Mouse (Mus musculus): Measurements from ENCODE around the gene Pomgnt2. TPM values are rescaled to one million over a fixed set of nuclear protein-coding genes. Genes with fewer than 3 reads are reported as not detected.
A peak's percentile ranks its signal among the peaks of the same experiment; 100 is the strongest.

The Pomgnt2 gene
- total and polyA plus RNA-seq, 2 experiments = 1.7 to 5.3 TPM

GRCm38 (mm10) chr9:122032071-122032470 lies 35.2 kb upstream of the Pomgnt2 start:
- peak; percentile 98 for DNase-seq (ENCODE audit: extremely low read depth, low read depth, low spot score)
- no peak overlapping the region for H3K4me3 ChIP-seq (ENCODE audit: insufficient read depth, low read depth, low read length)
- H3K36me3 ChIP-seq (ENCODE audit: control insufficient read depth, insufficient read depth, low read length) = no peaks in the 10 kb centered on the region
- H3K9ac ChIP-seq (ENCODE audit: low read depth, low read length) = no peak overlapping the region
- peaks cover 19% of the 10 kb centered on the region for H3K4me1 ChIP-seq (ENCODE audit: control insufficient read depth, insufficient read depth, low read length)
- 30% methylated on average over 3 of the region's 3 CpGs for WGBS
- H3K79me2 ChIP-seq (ENCODE audit: control insufficient read depth, insufficient read depth, low read length) = no peaks in the 10 kb centered on the region
- H3K27me3 ChIP-seq (ENCODE audit: control insufficient read depth, insufficient read depth, low read length) = no peaks in the 10 kb centered on the region
- H3K27ac ChIP-seq (replicated peaks; ENCODE audit: insufficient read depth, low read depth, low read length) = peak overlapping the region; percentile 18; the same call in 1 of the 2 replicates
- TF ChIP-seq POLR2A (IDR thresholded peaks at IDR 0.05; ENCODE audit: extremely low read depth, insufficient read depth, low read length) (no peak), CTCF (IDR thresholded peaks at IDR 0.05; ENCODE audit: low read depth, low read length) (peak; percentile 41; the same call in 1 of the 2 replicates)

GRCm38 (mm10) chr9:122030706-122031105 lies 33.8 kb upstream of the Pomgnt2 start:
- no peak for TF ChIP-seq POLR2A (IDR thresholded peaks at IDR 0.05; ENCODE audit: extremely low read depth, insufficient read depth, low read length)
- TF ChIP-seq CTCF (IDR thresholded peaks at IDR 0.05; ENCODE audit: low read depth, low read length) = no peak
- no peak for DNase-seq (ENCODE audit: extremely low read depth, low read depth, low spot score)
- no peaks in the 10 kb centered on the region for H3K79me2 ChIP-seq (ENCODE audit: control insufficient read depth, insufficient read depth, low read length)
- H3K27ac ChIP-seq (replicated peaks; ENCODE audit: insufficient read depth, low read depth, low read length) = no peak overlapping the region
- peaks cover 22% of the 10 kb centered on the region for H3K4me1 ChIP-seq (ENCODE audit: control insufficient read depth, insufficient read depth, low read length)
- no peaks in the 10 kb centered on the region for H3K27me3 ChIP-seq (ENCODE audit: control insufficient read depth, insufficient read depth, low read length)
- no peak overlapping the region for H3K9ac ChIP-seq (ENCODE audit: low read depth, low read length)
- H3K4me3 ChIP-seq (ENCODE audit: insufficient read depth, low read depth, low read length) = no peak overlapping the region
- H3K36me3 ChIP-seq (ENCODE audit: control insufficient read depth, insufficient read depth, low read length) = no peaks in the 10 kb centered on the region
- WGBS = 85% methylated on average over 5 of the region's 5 CpGs

GRCm38 (mm10) chr9:122029765-122030164 lies 32.9 kb upstream of the Pomgnt2 start:
- H3K4me1 ChIP-seq (ENCODE audit: control insufficient read depth, insufficient read depth, low read length) = peaks cover 22% of the 10 kb centered on the region
- no peak overlapping the region for H3K4me3 ChIP-seq (ENCODE audit: insufficient read depth, low read depth, low read length)
- H3K27ac ChIP-seq (replicated peaks; ENCODE audit: insufficient read depth, low read depth, low read length) = no peak overlapping the region
- WGBS = 93% methylated on average over 7 of the region's 7 CpGs
- no peaks in the 10 kb centered on the region for H3K79me2 ChIP-seq (ENCODE audit: control insufficient read depth, insufficient read depth, low read length)
- H3K9ac ChIP-seq (ENCODE audit: low read depth, low read length) = no peak overlapping the region
- DNase-seq (ENCODE audit: extremely low read depth, low read depth, low spot score) = no peak
- H3K36me3 ChIP-seq (ENCODE audit: control insufficient read depth, insufficient read depth, low read length) = no peaks in the 10 kb centered on the region
- TF ChIP-seq CTCF (IDR thresholded peaks at IDR 0.05; ENCODE audit: low read depth, low read length) = no peak
- H3K27me3 ChIP-seq (ENCODE audit: control insufficient read depth, insufficient read depth, low read length) = no peaks in the 10 kb centered on the region

GRCm38 (mm10) chr9:122027914-122028745 lies 31.2 kb upstream of the Pomgnt2 start:
- no peak for TF ChIP-seq CTCF (IDR thresholded peaks at IDR 0.05; ENCODE audit: low read depth, low read length)
- no peak for TF ChIP-seq POLR2A (IDR thresholded peaks at IDR 0.05; ENCODE audit: extremely low read depth, insufficient read depth, low read length)
- Histone ChIP-seq H3K4me1 (ENCODE audit: control insufficient read depth, insufficient read depth, low read length) (peaks cover 34% of the 10 kb centered on the region), H3K27ac (replicated peaks; ENCODE audit: insufficient read depth, low read depth, low read length) (peak overlapping the region; percentile 73), H3K9ac (ENCODE audit: low read depth, low read length) (no peak overlapping the region), H3K27me3 (ENCODE audit: control insufficient read depth, insufficient read depth, low read length) (no peaks in the 10 kb centered on the region), H3K79me2 (ENCODE audit: control insufficient read depth, insufficient read depth, low read length) (no peaks in the 10 kb centered on the region), H3K36me3 (ENCODE audit: control insufficient read depth, insufficient read depth, low read length) (no peaks in the 10 kb centered on the region), H3K4me3 (ENCODE audit: insufficient read depth, low read depth, low read length) (no peak overlapping the region)
- DNase-seq (ENCODE audit: extremely low read depth, low read depth, low spot score) = peak; percentile 42
- WGBS = 74% methylated on average over 11 of the region's 11 CpGs

- H3K36me3 ChIP-seq (ENCODE audit: control insufficient read depth, insufficient read depth, low read length) = no peaks in the 10 kb centered on the region
- H3K9ac ChIP-seq (ENCODE audit: low read depth, low read length) = no peak overlapping the region; the same call in 1 of the 2 replicates
- no peaks in the 10 kb centered on the region for H3K79me2 ChIP-seq (ENCODE audit: control insufficient read depth, insufficient read depth, low read length)
- WGBS = 65% methylated on average over 6 of the region's 6 CpGs
- H3K27me3 ChIP-seq (ENCODE audit: control insufficient read depth, insufficient read depth, low read length) = no peaks in the 10 kb centered on the region
- peak overlapping the region; percentile 70 for H3K27ac ChIP-seq (replicated peaks; ENCODE audit: insufficient read depth, low read depth, low read length)
- DNase-seq (ENCODE audit: extremely low read depth, low read depth, low spot score) = peak; percentile 50
- TF ChIP-seq POLR2A (IDR thresholded peaks at IDR 0.05; ENCODE audit: extremely low read depth, insufficient read depth, low read length) (no peak), CTCF (IDR thresholded peaks at IDR 0.05; ENCODE audit: low read depth, low read length) (no peak)
- peaks cover 34% of the 10 kb centered on the region for H3K4me1 ChIP-seq (ENCODE audit: control insufficient read depth, insufficient read depth, low read length)
- no peak overlapping the region for H3K4me3 ChIP-seq (ENCODE audit: insufficient read depth, low read depth, low read length)
Measured at GRCm38 (mm10) chr9:122027081-122027913, 30.4 kb upstream of the Pomgnt2 start.
